Mouse (Mus musculus) G1E (cell line): ENCODE measurements around the gene Icmt.

ENCODE experiments used
- CTCF ChIP-seq: IDR thresholded peaks from 2 replicates; pipeline ENCODE4 v1.5.1; 2012; ENCODE audit warnings: low read depth, low read length, inconsistent platforms, mixed read lengths
- GATA1 ChIP-seq: IDR thresholded peaks from 2 replicates; pipeline ENCODE4 v1.6.1; 2012; ENCODE audit warnings: borderline replicate concordance, low read length, inconsistent platforms, mixed read lengths

DNA sequence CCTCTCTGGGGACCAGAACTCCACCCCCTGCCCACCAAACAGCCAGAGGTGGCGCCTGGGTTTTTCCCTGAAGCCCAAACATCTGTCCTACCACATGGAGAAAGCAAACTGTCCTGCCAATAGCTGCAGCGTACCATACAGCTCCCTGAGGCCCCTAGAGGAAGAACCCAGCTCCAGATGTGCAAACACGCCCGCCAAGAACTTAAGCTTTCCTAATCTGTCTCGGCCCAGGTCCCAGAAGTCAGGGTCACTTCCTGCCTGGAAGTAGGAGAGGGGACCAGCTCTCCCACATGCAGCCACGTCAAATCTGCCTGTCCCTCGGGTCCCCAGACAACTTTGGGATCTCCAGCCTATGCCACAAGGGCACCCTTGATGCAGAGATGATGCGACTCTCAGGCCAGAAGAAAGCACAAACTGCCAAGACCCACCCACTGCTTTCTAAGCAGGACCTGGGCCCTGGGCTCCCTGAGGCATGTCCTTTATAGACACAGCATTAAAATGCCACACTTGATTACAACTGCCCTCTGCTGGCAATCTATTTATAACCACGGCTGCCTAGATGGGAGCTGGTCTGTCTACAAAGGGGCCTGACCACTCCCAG lies 24.5 kb upstream of the Icmt start:
- TF ChIP-seq GATA1 (no peak), CTCF (no peak)
